Mouse (Mus musculus) testis, adult 2 months (tissue): ENCODE results near the gene Fam196b.

Source experiments
- CTCF ChIP-seq: fragments of 200-500 bp; IDR thresholded peaks from 2 replicates; pipeline ENCODE4 v1.5.1; 2012; ENCODE audit warnings: low read depth, mild to moderate bottlenecking, inconsistent platforms, low read length, moderate library complexity; ENCODE audit not compliant: control insufficient read depth, insufficient read depth, insufficient replicate concordance
- POLR2A ChIP-seq: fragments of 200-500 bp; IDR thresholded peaks from 2 replicates; pipeline ENCODE4 v1.6.1; 2012; ENCODE audit warnings: low read depth, mild to moderate bottlenecking, inconsistent platforms, low read length, moderate library complexity; ENCODE audit not compliant: control insufficient read depth

- TF ChIP-seq POLR2A (no peak), CTCF (no peak)
These were observed 34.9 kb downstream of the Fam196b start for GRCm38 (mm10) chr11:34349453-34350056.
